Mouse (Mus musculus) MEL (cell line): ENCODE data around the gene Olfr1412. TPM values are rescaled to one million over a fixed set of nuclear protein-coding genes. Genes with fewer than 3 reads are reported as not detected.

Experiments
- DNase-seq: peaks from one replicate; pipeline ENCODE4 v3.0.0; 2011; ENCODE audit warnings: low read depth, low spot score
- H3K27ac ChIP-seq: 2 replicates; pipeline ENCODE4 v1.5.1; 2012; ENCODE audit warnings: low read depth, mild to moderate bottlenecking, control low read depth, low read length, moderate library complexity; ENCODE audit not compliant: control insufficient read depth
- H3K27me3 ChIP-seq, 2 experiments: fragments of 150-350 bp in 1 of 2; sonication (generic) in 1 of 2; 2 replicates each; pipeline ENCODE4 v1.6.1; 2012; ENCODE audit warnings: low read length in 2 of 2, mild to moderate bottlenecking in 2 of 2, improper control_type of control experiment in 1 of 2, moderate library complexity in 1 of 2; ENCODE audit not compliant: insufficient read depth in 2 of 2, control insufficient read depth in 1 of 2
- H3K36me3 ChIP-seq, 2 experiments: 2 replicates each; pipeline ENCODE4 v1.6.1; 2012 to 2014; ENCODE audit warnings: low read length in 2 of 2, improper control_type of control experiment in 1 of 2, inconsistent platforms in 1 of 2, mild to moderate bottlenecking in 1 of 2; ENCODE audit not compliant: insufficient read depth in 2 of 2, control insufficient read depth in 1 of 2
- H3K4me1 ChIP-seq, 2 experiments: fragments of 150-350 bp in 1 of 2; sonication (generic) in 1 of 2; 2 replicates each; pipeline ENCODE4 v1.6.1; 2012; ENCODE audit warnings: low read length in 2 of 2, improper control_type of control experiment in 1 of 2, mild to moderate bottlenecking in 1 of 2; ENCODE audit not compliant: insufficient read depth in 2 of 2, control insufficient read depth in 1 of 2
- H3K4me3 ChIP-seq, 2 experiments: fragments of 150-350 bp in 1 of 2; sonication (generic) in 1 of 2; 2 replicates each; pipeline ENCODE4 v1.5.1; 2012; ENCODE audit warnings: low read depth in 2 of 2, low read length in 2 of 2, mild to moderate bottlenecking in 2 of 2, moderate library complexity in 2 of 2, control low read depth in 1 of 2, improper control_type of control experiment in 1 of 2; ENCODE audit not compliant: control insufficient read depth in 1 of 2, insufficient read depth in 1 of 2
- H3K79me2 ChIP-seq: 2 replicates; pipeline ENCODE4 v1.6.1; 2012; ENCODE audit warnings: mild to moderate bottlenecking, low read length, moderate library complexity; ENCODE audit not compliant: control insufficient read depth, poor library complexity, insufficient read depth
- H3K9ac ChIP-seq: 2 replicates; pipeline ENCODE4 v1.6.1; 2012; ENCODE audit warnings: low read depth, mild to moderate bottlenecking, control low read depth, low read length, moderate library complexity; ENCODE audit not compliant: control insufficient read depth, poor library complexity, severe bottlenecking
- H3K9me3 ChIP-seq: fragments of 150-350 bp; sonication (generic); replicated peaks from 2 replicates; pipeline ENCODE4 v1.6.1; 2012; ENCODE audit warnings: mild to moderate bottlenecking, low read length, improper control_type of control experiment, moderate library complexity; ENCODE audit not compliant: insufficient read depth
- BHLHE40 ChIP-seq: IDR thresholded peaks from 2 replicates; pipeline ENCODE4 v1.6.1; 2012; ENCODE audit warnings: low read depth, mild to moderate bottlenecking, inconsistent platforms, low read length, improper control_type of control experiment, borderline replicate concordance
- CHD1 ChIP-seq: IDR thresholded peaks from 2 replicates; pipeline ENCODE4 v1.6.1; 2012; ENCODE audit warnings: low read depth, mild to moderate bottlenecking, inconsistent platforms, low read length, improper control_type of control experiment
- CTCF ChIP-seq, 3 experiments: IDR thresholded peaks in 2 of 3; conservative IDR thresholded peaks in 1 of 3; 2 replicates each; pipeline ENCODE4 v1.5.1; 2011 to 2012; ENCODE audit warnings: low read length in 3 of 3, low read depth in 2 of 3, mild to moderate bottlenecking in 2 of 3, improper control_type of control experiment in 1 of 3, inconsistent platforms in 1 of 3, mixed read lengths in 1 of 3, moderate library complexity in 1 of 3; ENCODE audit not compliant: control insufficient read depth in 1 of 3, insufficient read depth in 1 of 3, poor library complexity in 1 of 3, severe bottlenecking in 1 of 3
- E2F4 ChIP-seq: IDR thresholded peaks from 2 replicates; pipeline ENCODE4 v1.6.1; 2011; ENCODE audit warnings: low read depth, low read length, improper control_type of control experiment, borderline replicate concordance
- ELF1 ChIP-seq: IDR thresholded peaks from 2 replicates; pipeline ENCODE4 v1.6.1; 2014; ENCODE audit warnings: low read depth, mild to moderate bottlenecking, inconsistent platforms, low read length, improper control_type of control experiment, moderate library complexity
- EP300 ChIP-seq, 2 experiments: IDR thresholded peaks; 2 replicates each; pipeline ENCODE4 v1.6.1; 2011; ENCODE audit warnings: improper control_type of control experiment in 2 of 2, low read length in 2 of 2, low read depth in 1 of 2, mild to moderate bottlenecking in 1 of 2
- ETS1 ChIP-seq: IDR thresholded peaks from 2 replicates; pipeline ENCODE4 v1.6.1; 2012; ENCODE audit warnings: low read depth, mild to moderate bottlenecking, inconsistent platforms, low read length, improper control_type of control experiment, moderate library complexity
- GATA1 ChIP-seq: IDR thresholded peaks from 2 replicates; pipeline ENCODE4 v1.6.1; 2011; ENCODE audit warnings: low read depth, low read length, improper control_type of control experiment
- MAFK ChIP-seq: IDR thresholded peaks from 2 replicates; pipeline ENCODE4 v1.6.1; 2011; ENCODE audit warnings: low read depth, mild to moderate bottlenecking, low read length, improper control_type of control experiment, borderline replicate concordance
- MAX ChIP-seq: IDR thresholded peaks from 2 replicates; pipeline ENCODE4 v1.6.1; 2011; ENCODE audit warnings: low read length, improper control_type of control experiment
- MAZ ChIP-seq: IDR thresholded peaks from 2 replicates; pipeline ENCODE4 v1.6.1; 2012; ENCODE audit warnings: low read depth, mild to moderate bottlenecking, inconsistent platforms, low read length, improper control_type of control experiment
- MXI1 ChIP-seq: IDR thresholded peaks from 2 replicates; pipeline ENCODE4 v1.6.1; 2011; ENCODE audit warnings: mild to moderate bottlenecking, low read depth, low read length, improper control_type of control experiment
- MYB ChIP-seq: IDR thresholded peaks from 2 replicates; pipeline ENCODE4 v1.6.1; 2011; ENCODE audit warnings: mild to moderate bottlenecking, low read depth, low read length, improper control_type of control experiment
- NELFE ChIP-seq: IDR thresholded peaks from 2 replicates; pipeline ENCODE4 v1.6.1; 2011; ENCODE audit warnings: low read depth, low read length, improper control_type of control experiment
- POLR2A ChIP-seq, 2 experiments: IDR thresholded peaks; 2 replicates each; pipeline ENCODE4 v1.6.1; 2011 to 2012; ENCODE audit warnings: low read length in 2 of 2, mild to moderate bottlenecking in 2 of 2, control low read depth in 1 of 2, improper control_type of control experiment in 1 of 2, low read depth in 1 of 2, moderate library complexity in 1 of 2; ENCODE audit not compliant: control insufficient read depth in 1 of 2, insufficient read depth in 1 of 2, poor library complexity in 1 of 2
- POLR2AphosphoS5 ChIP-seq: IDR thresholded peaks from 2 replicates; pipeline ENCODE4 v1.6.1; 2012; ENCODE audit warnings: low read depth, borderline replicate concordance, mild to moderate bottlenecking, inconsistent platforms, low read length, moderate library complexity, mixed read lengths
- RAD21 ChIP-seq: IDR thresholded peaks from 2 replicates; pipeline ENCODE4 v1.6.1; 2011; ENCODE audit warnings: mild to moderate bottlenecking, low read depth, low read length, improper control_type of control experiment
- RCOR1 ChIP-seq: IDR thresholded peaks from 2 replicates; pipeline ENCODE4 v1.6.1; 2012; ENCODE audit warnings: low read depth, mild to moderate bottlenecking, inconsistent platforms, low read length, improper control_type of control experiment
- SIN3A ChIP-seq: IDR thresholded peaks from 2 replicates; pipeline ENCODE4 v1.6.1; 2012; ENCODE audit warnings: low read length, improper control_type of control experiment, inconsistent platforms
- SMC3 ChIP-seq: IDR thresholded peaks from 2 replicates; pipeline ENCODE4 v1.6.1; 2011; ENCODE audit warnings: low read depth, low read length, improper control_type of control experiment
- TBP ChIP-seq: IDR thresholded peaks from 2 replicates; pipeline ENCODE4 v1.8.0; 2011; ENCODE audit warnings: low read depth, low read length, improper control_type of control experiment
- TCF12 ChIP-seq: IDR thresholded peaks from 2 replicates; pipeline ENCODE4 v1.6.1; 2014; ENCODE audit warnings: low read depth, mild to moderate bottlenecking, inconsistent platforms, low read length, improper control_type of control experiment, moderate library complexity
- UBTF ChIP-seq: IDR thresholded peaks from 2 replicates; pipeline ENCODE4 v1.6.1; 2012; ENCODE audit warnings: low read depth, mild to moderate bottlenecking, inconsistent platforms, low read length, improper control_type of control experiment, moderate library complexity, borderline replicate concordance; ENCODE audit not compliant: insufficient read depth
- USF2 ChIP-seq, 2 experiments: IDR thresholded peaks; 2 replicates each; pipeline ENCODE4 v1.6.1; 2011 to 2012; ENCODE audit warnings: improper control_type of control experiment in 2 of 2, low read length in 2 of 2, borderline replicate concordance in 1 of 2, inconsistent platforms in 1 of 2, low read depth in 1 of 2, mild to moderate bottlenecking in 1 of 2; ENCODE audit not compliant: insufficient read depth in 1 of 2
- ZC3H11A ChIP-seq: IDR thresholded peaks from 2 replicates; pipeline ENCODE4 v1.6.1; 2012; ENCODE audit warnings: low read depth, mild to moderate bottlenecking, inconsistent platforms, low read length, improper control_type of control experiment
- ZMIZ1 ChIP-seq: IDR thresholded peaks from 2 replicates; pipeline ENCODE4 v1.6.1; 2012; ENCODE audit warnings: low read depth, mild to moderate bottlenecking, inconsistent platforms, low read length, improper control_type of control experiment, moderate library complexity
- polyA plus RNA-seq, 2 experiments: library from polyadenylated mRNA; stranded (reverse) in 1 of 2; unstranded in 1 of 2; fragments of >175 nt in 1 of 2; fragments of >200 nt in 1 of 2; gene quantifications; 2 replicates each; pipeline versions ENCODE4 v1.2.1 to v1.2.4; 2012; ENCODE audit warnings: low replicate concordance in 2 of 2, low read depth in 1 of 2; ENCODE audit not compliant: insufficient read length in 2 of 2, insufficient read depth in 1 of 2, missing spikeins in 1 of 2
- total RNA-seq: library from RNA; depleted of rRNA; stranded (reverse); fragments of 300-350 nt; gene quantifications from 2 replicates; pipeline ENCODE4 v1.2.3, GENCODE M21; 2012

Olfr1412 gene
- total and polyA plus RNA-seq, 3 experiments = not detected

GRCm38 (mm10) chr1:92607711-92608110 lies 22.1 kb downstream of the Olfr1412 start:
- H3K9ac ChIP-seq = no peak overlapping the region
- H3K27me3 ChIP-seq = peaks cover 0 to 5% of the 10 kb centered on the region in 2 experiments; a peak in 2 of 4 replicates
- no peak overlapping the region for H3K4me3 ChIP-seq
- DNase-seq = no peak
- no peaks in the 10 kb centered on the region for H3K79me2 ChIP-seq
- TF ChIP-seq BHLHE40 = no peak
- no peak for TF ChIP-seq MAX
- TF ChIP-seq MAZ = no peak
- TF ChIP-seq ZC3H11A = no peak
- TF ChIP-seq EP300 (IDR thresholded peaks at IDR 0.05; ENCODE audit: low read depth in 1 of 2, low read length in 2 of 2) = no peak
- TF ChIP-seq MXI1 = no peak
- no peak for TF ChIP-seq USF2 (IDR thresholded peaks at IDR 0.05; ENCODE audit: borderline replicate concordance in 1 of 2, insufficient read depth in 1 of 2, low read depth in 1 of 2, low read length in 2 of 2)
- TF ChIP-seq SIN3A = no peak
- TF ChIP-seq MYB = no peak
- no peak for TF ChIP-seq TCF12
- TF ChIP-seq E2F4 = no peak
- no peak for TF ChIP-seq TBP
- TF ChIP-seq ELF1 = no peak
- TF ChIP-seq ZMIZ1 = no peak
- no peak for TF ChIP-seq SMC3
- TF ChIP-seq CHD1 = no peak
- no peak for TF ChIP-seq RCOR1
- TF ChIP-seq POLR2AphosphoS5 = no peak
- TF ChIP-seq, all 39 proteins: peak for 0
- Histone ChIP-seq H3K27ac (no peak overlapping the region), H3K4me1 (no peaks in the 10 kb centered on the region), H3K36me3 (no peaks in the 10 kb centered on the region), H3K9me3 (no peaks in the 10 kb centered on the region)

GRCm38 (mm10) chr1:92611008-92611407 lies 25.4 kb downstream of the Olfr1412 start:
- H3K79me2 ChIP-seq = no peaks in the 10 kb centered on the region
- H3K9ac ChIP-seq = no peak overlapping the region
- H3K9me3 ChIP-seq = no peaks in the 10 kb centered on the region
- peak; percentile 75 for DNase-seq
- no peaks in the 10 kb centered on the region for H3K36me3 ChIP-seq
- H3K27ac ChIP-seq = no peak overlapping the region
- no peak for TF ChIP-seq NELFE
- no peak for TF ChIP-seq ELF1
- TF ChIP-seq MAFK = no peak
- no peak for TF ChIP-seq ETS1
- TF ChIP-seq USF2 (IDR thresholded peaks at IDR 0.05; ENCODE audit: borderline replicate concordance in 1 of 2, insufficient read depth in 1 of 2, low read depth in 1 of 2, low read length in 2 of 2) = no peak
- 0 out of 2 replicates have a peak, but pooled peaks have one; percentile 29 for TF ChIP-seq GATA1
- TF ChIP-seq POLR2AphosphoS5 = no peak
- TF ChIP-seq MYB = no peak
- TF ChIP-seq SMC3 = peak; percentile 79
- peak; percentile 97 for TF ChIP-seq RAD21
- peak; percentile 82 for TF ChIP-seq ZC3H11A
- TF ChIP-seq UBTF = no peak
- peak; percentile 88 to 99 (median 94) for TF ChIP-seq CTCF (IDR thresholded peaks at IDR 0.05 in 2 of 3, conservative IDR thresholded peaks at IDR 0.05 in 1 of 3; ENCODE audit: control insufficient read depth in 1 of 3, insufficient read depth in 1 of 3, low read depth in 2 of 3, low read length in 3 of 3, poor library complexity in 1 of 3, severe bottlenecking in 1 of 3)
- TF ChIP-seq POLR2A (IDR thresholded peaks at IDR 0.05; ENCODE audit: control insufficient read depth in 1 of 2, insufficient read depth in 1 of 2, low read depth in 1 of 2, low read length in 2 of 2, poor library complexity in 1 of 2) = no peak
- no peaks in the 10 kb centered on the region for H3K4me1 ChIP-seq
- H3K4me3 ChIP-seq = no peak overlapping the region
- peaks cover 0 to 3% of the 10 kb centered on the region in 2 experiments; a peak in 2 of 4 replicates for H3K27me3 ChIP-seq
